ENCODE assay signal across 1 mouse cellular context in the genomic region with DNA sequence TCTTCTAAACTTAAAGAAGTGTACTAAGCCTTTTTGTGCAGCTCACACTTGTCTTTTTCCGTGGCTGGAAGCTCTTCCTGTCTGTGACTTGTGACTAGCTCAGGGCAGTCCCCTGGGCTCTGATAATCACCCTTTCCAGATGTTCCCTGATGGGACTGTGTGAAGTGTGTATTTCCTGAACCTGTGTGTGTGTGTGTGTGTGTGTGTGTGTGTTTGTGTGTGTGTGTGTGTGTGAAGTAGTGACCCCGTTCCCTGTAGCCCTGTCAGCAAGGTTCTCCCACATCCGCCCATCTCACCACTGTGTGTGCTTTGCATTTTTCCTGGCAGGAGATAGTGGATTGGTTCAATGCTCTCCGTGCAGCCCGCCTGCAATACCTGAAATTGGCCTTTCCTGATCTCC.
TF ChIP-seq lines count a peak whose summit lies in the region.

No protein-coding gene starts in this region.

TF ChIP-seq in CH12.LX, 34 proteins besides CTCF, POLR2A, EP300 and RAD21:
- TF ChIP-seq CHD2 (IDR thresholded peaks at IDR 0.05; ENCODE audit: low read length) (0 out of 2 replicates have a peak, but pooled peaks have one; percentile 5), ZC3H11A (IDR thresholded peaks at IDR 0.05; ENCODE audit: low read depth, low read length) (no peak), NELFE (IDR thresholded peaks at IDR 0.05; ENCODE audit: low read depth, low read length) (no peak), TCF12 (IDR thresholded peaks at IDR 0.05; ENCODE audit: low read depth, low read length) (peak; percentile 17; the same call in 1 of the 2 replicates), E2F4 (IDR thresholded peaks at IDR 0.05; ENCODE audit: insufficient replicate concordance, low read depth, low read length) (no peak), MXI1 (IDR thresholded peaks at IDR 0.05; ENCODE audit: low read depth, low read length) (no peak), ETS1 (conservative IDR thresholded peaks at IDR 0.05; ENCODE audit: low read depth, low read length) (peak; percentile 2; the same call in 1 of the 2 replicates)
TF ChIP-seq in CH12.LX: peak in this region for 3.
